Mouse (Mus musculus): ENCODE data around the gene Ddit4.

- no peak for TF ChIP-seq TCF12 (IDR thresholded peaks at IDR 0.05; ENCODE audit: insufficient read depth, poor library complexity, severe bottlenecking)
- TF ChIP-seq USF1 (IDR thresholded peaks at IDR 0.05; ENCODE audit: low read depth) = no peak
- no peak for TF ChIP-seq POLR2A (IDR thresholded peaks at IDR 0.05; ENCODE audit: insufficient read length, low read depth)
- TF ChIP-seq MAX (IDR thresholded peaks at IDR 0.05; ENCODE audit: low read depth) = no peak
- no peak for TF ChIP-seq CEBPB (IDR thresholded peaks at IDR 0.05; ENCODE audit: insufficient read depth, poor library complexity, severe bottlenecking)
- TF ChIP-seq SRF (IDR thresholded peaks at IDR 0.05; ENCODE audit: control insufficient read depth, insufficient read length, low read depth) = no peak
- TF ChIP-seq E2F4 (IDR thresholded peaks at IDR 0.05; ENCODE audit: insufficient read depth) = no peak
- TF ChIP-seq POLR2AphosphoS2 (IDR thresholded peaks at IDR 0.05; ENCODE audit: insufficient read length, low read depth) = no peak
- TF ChIP-seq MYOG (IDR thresholded peaks at IDR 0.05; ENCODE audit: control insufficient read depth in 1 of 3, insufficient read depth in 1 of 3, insufficient read length in 2 of 3, low read depth in 2 of 3) = no peak
- TF ChIP-seq MYOD1 (IDR thresholded peaks at IDR 0.05; ENCODE audit: control insufficient read depth in 1 of 3, insufficient read length in 2 of 3, low read depth in 2 of 3) = no peak
- TF ChIP-seq TCF3 (IDR thresholded peaks at IDR 0.05; ENCODE audit: insufficient read length, low read depth) = no peak
Measured at GRCm38 (mm10) chr10:59990393-59990792, 38.8 kb upstream of the Ddit4 start.
